ENCODE assay signal across 11 mouse cellular contexts in genomic region chr17:33953310-33953709, GRCm38 (mm10). TPM values are rescaled to one million over a fixed set of nuclear protein-coding genes. Genes with fewer than 3 reads are reported as not detected.
DNase-seq lines count a peak whose midpoint lies in the region; ATAC-seq and TF ChIP-seq lines count a peak whose summit lies in the region.
"Had no signal": no experiment of that assay in that cellular context is flagged by ENCODE, and none has a peak within 500 bp of the region (broad histone marks: within the 10 kb centered on the region; RNA-seq: fewer than 3 reads in every experiment).

No protein-coding gene starts in this region.

- H3K4me1 ChIP-seq in kidney, postnatal 0 days (replicated peaks; ENCODE audit: insufficient read depth, low read length): peaks cover 29% of the 10 kb centered on the region
- H3K4me1 ChIP-seq in kidney, adult 2 months (ENCODE audit: control insufficient read depth, insufficient read depth, low read length): peaks cover 16% of the 10 kb centered on the region; the same call in 1 of the 2 replicates
- H3K4me1 ChIP-seq in bone marrow macrophage, adult 2 months (ENCODE audit: control insufficient read depth, insufficient read depth, low read length): peaks cover 15% of the 10 kb centered on the region
- H3K4me1 ChIP-seq in forebrain, embryonic 15.5 days: peaks cover 69% of the 10 kb centered on the region
- H3K4me1 ChIP-seq in liver, embryonic 15.5 days (replicated peaks): peaks cover 75% of the 10 kb centered on the region

- H3K36me3 ChIP-seq in kidney, postnatal 0 days (ENCODE audit: insufficient read depth, low read length): peaks cover 23% of the 10 kb centered on the region; the same call in 1 of the 2 replicates
- H3K36me3 ChIP-seq in kidney, adult 2 months (ENCODE audit: control insufficient read depth, insufficient read depth, low read length): no peaks in the 10 kb centered on the region
- peaks cover 23% of the 10 kb centered on the region for H3K36me3 ChIP-seq in forebrain, embryonic 15.5 days
- peaks cover 57% of the 10 kb centered on the region for H3K36me3 ChIP-seq in liver, embryonic 15.5 days (replicated peaks)

- H3K9me3 ChIP-seq in kidney, postnatal 0 days (replicated peaks; ENCODE audit: low read length): no peaks in the 10 kb centered on the region
- H3K9me3 ChIP-seq in forebrain, embryonic 15.5 days: no peaks in the 10 kb centered on the region
- no peaks in the 10 kb centered on the region for H3K9me3 ChIP-seq in liver, embryonic 15.5 days (replicated peaks)

- no peak overlapping the region for H3K4me3 ChIP-seq in kidney, postnatal 0 days (replicated peaks; ENCODE audit: low read depth, low read length)
- H3K4me3 ChIP-seq in kidney, adult 2 months (ENCODE audit: insufficient read depth, low read depth, low read length): no peak overlapping the region
- peak overlapping the region; percentile 93; the same call in 1 of the 2 replicates for H3K4me3 ChIP-seq in bone marrow macrophage, adult 2 months (ENCODE audit: insufficient read depth, low read length)
- 0 out of 2 replicates have a peak overlapping the region, but pooled peaks have one; percentile 2 for H3K4me3 ChIP-seq in forebrain, embryonic 15.5 days
- peak overlapping the region; percentile 81 for H3K4me3 ChIP-seq in liver, embryonic 15.5 days (replicated peaks)
- H3K4me3 ChIP-seq in layer of hippocampus, adult 2 months: no peak overlapping the region

- no peak for ATAC-seq in kidney, postnatal 0 days (replicated peaks; ENCODE audit: low FRiP score, low read depth)
- ATAC-seq in forebrain, embryonic 15.5 days (replicated peaks): no peak
- no peak for ATAC-seq in liver, embryonic 15.5 days (ENCODE audit: insufficient read depth)

- no peak for TF ChIP-seq CTCF in kidney, postnatal 0 days (IDR thresholded peaks at IDR 0.05; ENCODE audit: low read depth)
- TF ChIP-seq CTCF in kidney, adult 2 months (conservative IDR thresholded peaks at IDR 0.05; ENCODE audit: insufficient read depth, insufficient read length, low read depth, low read length): no peak
- TF ChIP-seq CTCF in bone marrow macrophage, adult 2 months (IDR thresholded peaks at IDR 0.05; ENCODE audit: low read depth, low read length): no peak
- no peak for TF ChIP-seq CTCF in layer of hippocampus, adult 2 months (conservative IDR thresholded peaks at IDR 0.05)

- no peaks in the 10 kb centered on the region for H3K27me3 ChIP-seq in kidney, postnatal 0 days (ENCODE audit: insufficient read depth, low read length)
- H3K27me3 ChIP-seq in kidney, adult 2 months (replicated peaks; ENCODE audit: control insufficient read depth, insufficient read depth, low read length): no peaks in the 10 kb centered on the region
- no peaks in the 10 kb centered on the region for H3K27me3 ChIP-seq in forebrain, embryonic 15.5 days
- no peaks in the 10 kb centered on the region for H3K27me3 ChIP-seq in liver, embryonic 15.5 days

- H3K4me2 ChIP-seq in kidney, postnatal 0 days (ENCODE audit: low read length): no peak overlapping the region
- H3K4me2 ChIP-seq in forebrain, embryonic 15.5 days (replicated peaks): no peak overlapping the region
- peak overlapping the region; percentile 96 for H3K4me2 ChIP-seq in liver, embryonic 15.5 days

- DNase-seq in kidney, postnatal 0 days (ENCODE audit: low spot score): no peak
- DNase-seq in kidney, adult 2 months: no peak
- no peak for DNase-seq in frontal cortex, postnatal 14 days (ENCODE audit: low spot score in 2 of 2)
- DNase-seq in layer of hippocampus, adult 2 months (ENCODE audit: low spot score in 2 of 2): no peak
- DNase-seq in right cerebral cortex, adult 18-20 months: no peak
- DNase-seq: cerebellum, adult 8-10 months; gastrocnemius, postnatal 14 days; layer of hippocampus, postnatal 36 days had no signal

- 78% methylated on average over 3 of the region's 3 CpGs for whole genome bisulfite sequencing in kidney, postnatal 0 days
- 69% methylated on average over 3 of the region's 3 CpGs for WGBS in kidney, adult 2 months
- WGBS in forebrain, embryonic 15.5 days: 84% methylated on average over 3 of the region's 3 CpGs
- 44% methylated on average over 3 of the region's 3 CpGs for WGBS in liver, embryonic 15.5 days (ENCODE audit: insufficient replicate concordance)

- no peak overlapping the region for H3K27ac ChIP-seq in kidney, postnatal 0 days
- no peak overlapping the region for H3K27ac ChIP-seq in kidney, adult 2 months (ENCODE audit: insufficient read depth, low read depth, low read length)
- H3K27ac ChIP-seq in bone marrow macrophage, adult 2 months (ENCODE audit: insufficient read depth, low read depth, low read length): 0 out of 2 replicates have a peak overlapping the region, but pooled peaks have one; percentile 4
- H3K27ac ChIP-seq in forebrain, embryonic 15.5 days (replicated peaks): no peak overlapping the region
- peak overlapping the region; percentile 87 for H3K27ac ChIP-seq in liver, embryonic 15.5 days (replicated peaks)
- no peak overlapping the region for H3K27ac ChIP-seq in layer of hippocampus, adult 2 months

- H3K9ac ChIP-seq in kidney, postnatal 0 days (ENCODE audit: low read depth, low read length): peak overlapping the region; percentile 35; the same call in 1 of the 2 replicates
- H3K9ac ChIP-seq in forebrain, embryonic 15.5 days (replicated peaks): no peak overlapping the region
- peak overlapping the region; percentile 89 for H3K9ac ChIP-seq in liver, embryonic 15.5 days

- no peak for TF ChIP-seq POLR2A in kidney, adult 2 months (IDR thresholded peaks at IDR 0.05; ENCODE audit: low read depth, low read length)
- no peak for TF ChIP-seq POLR2A in bone marrow macrophage, adult 2 months (IDR thresholded peaks at IDR 0.05; ENCODE audit: borderline replicate concordance, low read depth, low read length)

RNA-seq across cellular contexts. Expression of gene B3galt4, which starts 2.0 kb away (rescaled TPM):
- polyA plus RNA-seq in kidney, postnatal 0 days (2015; fragmentation: Nextera tagmentation; extraction: Ambion mirVana): 6.7 and 8.1 TPM in 2 replicates
- polyA plus RNA-seq in kidney, adult 2 months (2012; rRNA removed): 6.7 and 7.8 TPM in 2 replicates
- polyA plus RNA-seq in bone marrow macrophage, adult 2 months (2012; ENCODE audit: insufficient read depth, insufficient read length, missing spikeins): 8.3 and 8.7 TPM in 2 replicates
- polyA plus RNA-seq in forebrain, embryonic 15.5 days (2015; fragmentation: Nextera tagmentation; extraction: Ambion mirVana): 10.1 and 10.4 TPM in 2 replicates
- 2.4 and 2.5 TPM in 2 replicates for polyA plus RNA-seq in liver, embryonic 15.5 days (2015; fragmentation: Nextera tagmentation; extraction: Ambion mirVana)
- total RNA-seq in layer of hippocampus, adult 2 months (2021): 1 to 10 TPM; 6.3 TPM

RNA-seq across cellular contexts. Expression of gene Vps52, which starts 2.3 kb away (rescaled TPM):
- polyA plus RNA-seq in kidney, postnatal 0 days (2015; fragmentation: Nextera tagmentation; extraction: Ambion mirVana): 37.7 and 40.7 TPM in 2 replicates
- 54.2 and 60.5 TPM in 2 replicates for polyA plus RNA-seq in kidney, adult 2 months (2012; rRNA removed)
- 41.3 and 49.7 TPM in 2 replicates for polyA plus RNA-seq in bone marrow macrophage, adult 2 months (2012; ENCODE audit: insufficient read depth, insufficient read length, missing spikeins)
- 75.8 and 79.7 TPM in 2 replicates for polyA plus RNA-seq in forebrain, embryonic 15.5 days (2015; fragmentation: Nextera tagmentation; extraction: Ambion mirVana)
- 23.3 and 24.6 TPM in 2 replicates for polyA plus RNA-seq in liver, embryonic 15.5 days (2015; fragmentation: Nextera tagmentation; extraction: Ambion mirVana)
- total RNA-seq in layer of hippocampus, adult 2 months (2021): 10 to 100 TPM; 84.3 to 92.5 TPM

RNA-seq across cellular contexts. Expression of gene Rps18, which starts 2.5 kb away (rescaled TPM):
- polyA plus RNA-seq in kidney, postnatal 0 days (2015; fragmentation: Nextera tagmentation; extraction: Ambion mirVana): 2,059 and 2,304 TPM in 2 replicates
- 342 and 406 TPM in 2 replicates for polyA plus RNA-seq in kidney, adult 2 months (2012; rRNA removed)
- polyA plus RNA-seq in bone marrow macrophage, adult 2 months (2012; ENCODE audit: insufficient read depth, insufficient read length, missing spikeins): 1,144 and 1,230 TPM in 2 replicates
- polyA plus RNA-seq in forebrain, embryonic 15.5 days (2015; fragmentation: Nextera tagmentation; extraction: Ambion mirVana): 864 and 971 TPM in 2 replicates
- 939 and 1,010 TPM in 2 replicates for polyA plus RNA-seq in liver, embryonic 15.5 days (2015; fragmentation: Nextera tagmentation; extraction: Ambion mirVana)
- 100 to 1,000 TPM; 310 to 336 TPM for total RNA-seq in layer of hippocampus, adult 2 months (2021)

RNA-seq across cellular contexts. Expression of gene Wdr46, which starts 12.8 kb away (rescaled TPM):
- polyA plus RNA-seq in kidney, postnatal 0 days (2015; fragmentation: Nextera tagmentation; extraction: Ambion mirVana): 20.1 and 20.3 TPM in 2 replicates
- polyA plus RNA-seq in kidney, adult 2 months (2012; rRNA removed): 15.3 and 16.0 TPM in 2 replicates
- 10.1 and 10.2 TPM in 2 replicates for polyA plus RNA-seq in bone marrow macrophage, adult 2 months (2012; ENCODE audit: insufficient read depth, insufficient read length, missing spikeins)
- 31.0 and 33.4 TPM in 2 replicates for polyA plus RNA-seq in forebrain, embryonic 15.5 days (2015; fragmentation: Nextera tagmentation; extraction: Ambion mirVana)
- 18.4 and 19.3 TPM in 2 replicates for polyA plus RNA-seq in liver, embryonic 15.5 days (2015; fragmentation: Nextera tagmentation; extraction: Ambion mirVana)
- 10 to 100 TPM; 14.5 to 18.9 TPM for total RNA-seq in layer of hippocampus, adult 2 months (2021)

RNA-seq across cellular contexts. Expression of gene Pfdn6, which starts 13.2 kb away (rescaled TPM):
- polyA plus RNA-seq in kidney, postnatal 0 days (2015; fragmentation: Nextera tagmentation; extraction: Ambion mirVana): 147 and 150 TPM in 2 replicates
- 27.4 and 41.1 TPM in 2 replicates for polyA plus RNA-seq in kidney, adult 2 months (2012; rRNA removed)
- 54.1 and 54.9 TPM in 2 replicates for polyA plus RNA-seq in bone marrow macrophage, adult 2 months (2012; ENCODE audit: insufficient read depth, insufficient read length, missing spikeins)
- 198 and 212 TPM in 2 replicates for polyA plus RNA-seq in forebrain, embryonic 15.5 days (2015; fragmentation: Nextera tagmentation; extraction: Ambion mirVana)
- 89.6 and 96.8 TPM in 2 replicates for polyA plus RNA-seq in liver, embryonic 15.5 days (2015; fragmentation: Nextera tagmentation; extraction: Ambion mirVana)
- total RNA-seq in layer of hippocampus, adult 2 months (2021): 10 to 100 TPM; 86.5 to 97.4 TPM

Comparison
In these comparisons a context has a peak if more than half of its experiments do, and no peak if none do; other contexts are left out.
1. H3K27ac ChIP-seq: peak in bone marrow macrophage, adult 2 months (single experiment) and liver, embryonic 15.5 days (single experiment); none in kidney, postnatal 0 days (single experiment), kidney, adult 2 months (single experiment), forebrain, embryonic 15.5 days (single experiment) and layer of hippocampus, adult 2 months (single experiment).
2. H3K4me3 ChIP-seq: peak in bone marrow macrophage, adult 2 months (single experiment), forebrain, embryonic 15.5 days (single experiment) and liver, embryonic 15.5 days (single experiment); none in kidney, postnatal 0 days (single experiment), kidney, adult 2 months (single experiment) and layer of hippocampus, adult 2 months (single experiment).